Mouse (Mus musculus) effector memory CD4-positive, alpha-beta T cell, adult 7 months (primary cell): Measurements from ENCODE around the gene C7. TPM values are rescaled to one million over a fixed set of nuclear protein-coding genes. Genes with fewer than 3 reads are reported as not detected.

ENCODE experiments used
- polyA plus RNA-seq: library from polyadenylated mRNA; unstranded; fragments of 100-300 nt; shearing (Covaris generic); gene quantifications from one replicate; pipeline ENCODE4 v1.2.1, GENCODE M21; 2017

Gene C7
- not detected for polyA plus RNA-seq

GRCm38 (mm10) chr15:5063635-5064034, at the start of gene C7:
TSS of gene C7 (minus strand) at chr15:5063740.

GRCm38 (mm10) chr15:5107686-5108654, 44.4 kb upstream of the C7 start, which contains the start of gene Card6:
TSS of gene Card6 (minus strand) at chr15:5108539.

Other genes with a start within 250 kb of the C7 start
- gene Mroh2b, start 165.0 kb downstream of the C7 start, polyA plus RNA-seq = not detected
- gene Card6, start 44.8 kb upstream of the C7 start, polyA plus RNA-seq = 34.7 TPM
- gene Rpl37, start 52.9 kb upstream of the C7 start, polyA plus RNA-seq = 939 TPM
- gene Prkaa1, start 80.1 kb upstream of the C7 start, polyA plus RNA-seq = 32.6 TPM
- gene Ttc33, start 121.8 kb upstream of the C7 start, polyA plus RNA-seq = 22.3 TPM
- 104 TPM for gene Ptger4, start 180.4 kb upstream of the C7 start, polyA plus RNA-seq